Mouse (Mus musculus): ENCODE measurements at regions not wholly inside any gene's neighbourhood (a gene's known extent, or its start where the extent isn't known, plus 50 kb on each side); places are given as distances from the start of the nearest gene placed in this dataset.

DNA sequence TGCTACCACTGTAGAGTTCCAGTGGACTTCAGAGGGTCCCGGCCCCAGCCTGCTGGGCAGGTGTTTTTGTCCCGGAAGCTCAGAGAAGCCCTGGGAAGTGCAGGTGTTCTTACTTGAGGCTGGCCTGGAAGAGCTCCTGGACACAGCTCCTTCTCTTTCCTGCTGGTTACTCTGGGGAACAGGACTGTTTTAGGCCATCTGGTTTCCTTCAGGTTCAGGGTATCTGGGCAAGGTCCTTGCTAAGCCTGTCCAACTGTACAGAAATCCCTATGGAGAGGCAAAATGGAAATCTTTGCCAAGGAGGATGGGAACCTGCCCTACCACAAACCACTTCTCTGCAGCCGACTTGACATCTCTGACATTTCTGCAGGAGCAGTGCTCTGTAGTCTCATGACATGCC, 198.4 kb downstream of the Foxo1 start:
- TF ChIP-seq EP300 (IDR thresholded peaks at IDR 0.05; ENCODE audit: low read depth) (no peak), CTCF (IDR thresholded peaks at IDR 0.05; ENCODE audit: low read depth) (no peak)

All from liver, postnatal 0 days (tissue).